Comparison of ENCODE assay signal across 16 mouse cellular contexts in genomic region chr9:35053669-35054068, GRCm38 (mm10).
A peak's percentile ranks its signal among the peaks of the same experiment; 100 is the strongest.
DNase-seq lines count a peak whose midpoint lies in the region; ATAC-seq and TF ChIP-seq lines count a peak whose summit lies in the region.
"Had no signal": no experiment of that assay in that cellular context is flagged by ENCODE, and none has a peak within 500 bp of the region (broad histone marks: within the 10 kb centered on the region; RNA-seq: fewer than 3 reads in every experiment).

No protein-coding gene starts in this region.

- WGBS in hindbrain, postnatal 0 days: 57% methylated on average over 3 of the region's 3 CpGs
- WGBS in hindbrain, embryonic 10.5 days: 86% methylated on average over 3 of the region's 3 CpGs
- WGBS in limb, embryonic 10.5 days: 88% methylated on average over 3 of the region's 3 CpGs

- no peaks in the 10 kb centered on the region for H3K27me3 ChIP-seq in hindbrain, postnatal 0 days (ENCODE audit: insufficient read depth, low read length)
- no peaks in the 10 kb centered on the region for H3K27me3 ChIP-seq in hindbrain, embryonic 10.5 days (ENCODE audit: insufficient read depth, poor library complexity, severe bottlenecking)
- no peaks in the 10 kb centered on the region for H3K27me3 ChIP-seq in limb, embryonic 10.5 days (ENCODE audit: low read depth, poor library complexity, severe bottlenecking)
- H3K27me3 ChIP-seq: stomach, embryonic 15.5 days had no signal

- no peak for TF ChIP-seq CTCF in hindbrain, postnatal 0 days (IDR thresholded peaks at IDR 0.05; ENCODE audit: low read depth)

- DNase-seq in adrenal gland, postnatal 14 days: peak; percentile 1
- no peak for DNase-seq in adrenal gland, postnatal 25 days
- peak; percentile 57 for DNase-seq in hindbrain, postnatal 0 days (ENCODE audit: low spot score)
- DNase-seq in hindbrain, embryonic 10.5 days (ENCODE audit: low spot score): no peak
- DNase-seq in ovary, postnatal 10 days (ENCODE audit: low spot score): peak; percentile 0
- DNase-seq in ovary, adult 18-20 months (ENCODE audit: low spot score): no peak
- DNase-seq in limb, embryonic 10.5 days (ENCODE audit: low spot score): peak; percentile 26
- no peak for DNase-seq in gastrocnemius, adult 8-10 months (ENCODE audit: low spot score in 2 of 2)
- DNase-seq: cerebellum, adult 9-10 months; liver; lung, embryonic 14.5 days; thymus, postnatal 36 days had no signal

- no peak overlapping the region for H3K9ac ChIP-seq in hindbrain, postnatal 0 days (replicated peaks; ENCODE audit: low read length)
- H3K9ac ChIP-seq: lung, embryonic 14.5 days; stomach, embryonic 15.5 days had no signal

- H3K4me2 ChIP-seq in hindbrain, postnatal 0 days (ENCODE audit: low read depth, low read length): no peak overlapping the region
- H3K4me2 ChIP-seq: lung, embryonic 14.5 days; stomach, embryonic 15.5 days had no signal

- H3K4me1 ChIP-seq in hindbrain, postnatal 0 days (ENCODE audit: insufficient read depth, low read length): no peaks in the 10 kb centered on the region
- no peaks in the 10 kb centered on the region for H3K4me1 ChIP-seq in hindbrain, embryonic 10.5 days (replicated peaks)
- no peaks in the 10 kb centered on the region for H3K4me1 ChIP-seq in limb, embryonic 10.5 days
- H3K4me1 ChIP-seq: stomach, embryonic 15.5 days had no signal

- ATAC-seq in hindbrain, postnatal 0 days: 0 out of 2 replicates have a peak, but pooled peaks have one; percentile 44
- ATAC-seq: inflammation-experienced regulatory T-cells, adult 6 months had no signal

- H3K4me3 ChIP-seq in hindbrain, postnatal 0 days (ENCODE audit: low read length): no peak overlapping the region
- no peak overlapping the region for H3K4me3 ChIP-seq in hindbrain, embryonic 10.5 days
- no peak overlapping the region for H3K4me3 ChIP-seq in limb, embryonic 10.5 days
- H3K4me3 ChIP-seq: heart, adult 2 months; myocyte; stomach, embryonic 15.5 days had no signal

- no peaks in the 10 kb centered on the region; the same call in 1 of the 2 replicates for H3K36me3 ChIP-seq in hindbrain, postnatal 0 days (ENCODE audit: insufficient read depth, low read length)
- H3K36me3 ChIP-seq in hindbrain, embryonic 10.5 days: peaks cover 14% of the 10 kb centered on the region
- H3K36me3 ChIP-seq in limb, embryonic 10.5 days: peaks cover 50% of the 10 kb centered on the region
- H3K36me3 ChIP-seq: stomach, embryonic 15.5 days had no signal

- H3K27ac ChIP-seq in hindbrain, postnatal 0 days: 0 out of 2 replicates have a peak overlapping the region, but pooled peaks have one; percentile 11
- no peak overlapping the region for H3K27ac ChIP-seq in hindbrain, embryonic 10.5 days
- H3K27ac ChIP-seq in limb, embryonic 10.5 days: no peak overlapping the region
- H3K27ac ChIP-seq: heart, adult 2 months; stomach, embryonic 15.5 days had no signal

- H3K9me3 ChIP-seq in hindbrain, postnatal 0 days (ENCODE audit: low read length): no peaks in the 10 kb centered on the region
- no peaks in the 10 kb centered on the region for H3K9me3 ChIP-seq in hindbrain, embryonic 10.5 days
- H3K9me3 ChIP-seq in limb, embryonic 10.5 days (replicated peaks): no peaks in the 10 kb centered on the region
- H3K9me3 ChIP-seq: stomach, embryonic 15.5 days had no signal

Comparison
In these comparisons a context has a peak if more than half of its experiments do, and no peak if none do; other contexts are left out.
1. DNase-seq: peak in adrenal gland, postnatal 14 days (single experiment), hindbrain, postnatal 0 days (single experiment), ovary, postnatal 10 days (single experiment) and limb, embryonic 10.5 days (single experiment); none in adrenal gland, postnatal 25 days (single experiment), hindbrain, embryonic 10.5 days (single experiment), ovary, adult 18-20 months (single experiment) and gastrocnemius, adult 8-10 months (0 of 2).